Mouse (Mus musculus) kidney, adult 2 months (tissue): ENCODE results near the gene Rnf141.

ENCODE experiments used
- CTCF ChIP-seq: fragments of 200-500 bp; conservative IDR thresholded peaks from 2 replicates; pipeline ENCODE4 v1.5.1; 2011; ENCODE audit warnings: low read depth, mild to moderate bottlenecking, control low read depth, low read length, moderate library complexity, mixed read lengths; ENCODE audit not compliant: insufficient read depth, insufficient read length
- POLR2A ChIP-seq: fragments of 200-500 bp; IDR thresholded peaks from one replicate; pipeline ENCODE4 v1.6.1; 2011; ENCODE audit warnings: low read depth, low read length, control low read depth

DNA sequence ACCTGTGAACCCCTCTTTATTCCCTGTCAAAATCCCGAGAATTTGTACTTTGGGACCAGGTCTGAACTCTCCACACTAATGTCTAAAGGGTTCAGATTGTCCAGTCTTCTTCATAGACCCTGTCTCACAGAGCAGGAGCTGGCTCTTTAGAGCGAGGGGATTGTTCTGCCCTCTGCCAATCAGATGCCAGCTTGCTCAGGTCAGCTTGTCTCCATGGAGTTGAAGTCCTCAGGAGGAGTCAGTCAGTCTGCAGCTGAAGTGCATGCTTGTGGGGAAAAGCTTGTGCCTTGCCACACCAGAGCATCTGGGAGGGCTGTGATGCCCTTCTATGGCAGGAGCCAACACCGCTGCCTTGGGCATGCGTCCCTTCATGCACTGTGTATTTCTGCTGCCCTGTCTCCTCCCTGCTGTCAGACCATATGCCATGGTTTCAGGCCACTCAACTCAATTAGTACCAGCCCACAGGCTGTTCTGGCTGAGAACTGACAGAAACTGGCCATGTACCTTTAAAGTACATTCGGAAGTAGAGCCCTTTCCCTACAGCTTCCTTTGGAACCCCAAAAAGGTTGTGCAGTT is 81.6 kb downstream of the Rnf141 start:
- no peak for TF ChIP-seq POLR2A
- TF ChIP-seq CTCF = no peak
